Mouse (Mus musculus) C2C12 (cell line): Measurements from ENCODE around the gene Dock10.

Experiments used
- CTCF ChIP-seq: IDR thresholded peaks from one replicate; pipeline ENCODE4 v1.5.1; 2011; ENCODE audit not compliant: control insufficient read depth, insufficient read depth, insufficient read length
- MAX ChIP-seq: IDR thresholded peaks from one replicate; pipeline ENCODE4 v1.6.1; 2011; ENCODE audit warnings: mild to moderate bottlenecking, control low read depth
- MYOD1 ChIP-seq: IDR thresholded peaks from one replicate; pipeline ENCODE4 v1.6.1; 2011; ENCODE audit warnings: low read depth; ENCODE audit not compliant: control insufficient read depth, insufficient read length
- MYOG ChIP-seq: IDR thresholded peaks from one replicate; pipeline ENCODE4 v1.6.1; 2011; ENCODE audit not compliant: control insufficient read depth, insufficient read length; ENCODE audit errors: extremely low read depth

DNA sequence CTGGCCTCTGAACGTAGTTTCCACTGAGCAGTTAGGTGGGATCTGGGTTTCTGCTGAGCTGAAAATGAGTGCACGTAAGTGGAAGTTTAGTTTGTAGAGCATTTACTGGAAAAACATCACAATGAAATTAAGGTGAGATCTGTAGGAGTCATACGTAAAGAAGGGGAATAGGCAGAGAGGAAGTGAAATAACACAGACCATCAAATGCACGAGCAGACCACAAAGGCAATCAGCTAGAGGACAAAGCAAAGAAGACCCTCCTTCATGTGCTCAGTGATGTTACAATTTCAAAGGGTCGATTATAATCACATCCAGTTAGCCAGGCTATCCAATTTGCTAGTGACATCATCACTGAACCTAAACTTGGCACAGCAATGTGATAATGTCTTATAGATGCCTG is 87.3 kb downstream of the Dock10 start:
- TF ChIP-seq CTCF (no peak), MYOG (no peak), MAX (no peak), MYOD1 (no peak)
